Mouse (Mus musculus) liver, embryonic 15.5 days (tissue): Measurements from ENCODE around the gene Supt4a. TPM values are rescaled to one million over a fixed set of nuclear protein-coding genes. Genes with fewer than 3 reads are reported as not detected.

Experiments
- ATAC-seq: fragments of 200-750 bp; cut with Nextera tagmentation; 2 replicates; pipeline ENCODE4 v1.8.0; 2017; ENCODE audit warnings: moderate number of reproducible peaks, mild to moderate bottlenecking, moderate library complexity; ENCODE audit not compliant: insufficient read depth
- H3K27ac ChIP-seq: fragments of 300-500 bp; sonication (generic); replicated peaks from 2 replicates; pipeline ENCODE4 v1.5.1; 2015; ENCODE audit warnings: mild to moderate bottlenecking, inconsistent platforms
- H3K27me3 ChIP-seq: fragments of 300-500 bp; sonication (generic); 2 replicates; pipeline ENCODE4 v1.6.1; 2015; ENCODE audit warnings: mild to moderate bottlenecking, inconsistent platforms
- H3K36me3 ChIP-seq: fragments of 300-500 bp; sonication (generic); replicated peaks from 2 replicates; pipeline ENCODE4 v1.6.1; 2015; ENCODE audit warnings: moderate library complexity, mild to moderate bottlenecking, inconsistent platforms
- H3K4me1 ChIP-seq: fragments of 300-500 bp; sonication (generic); replicated peaks from 2 replicates; pipeline ENCODE4 v1.6.1; 2015; ENCODE audit warnings: inconsistent platforms
- H3K4me2 ChIP-seq: fragments of 300-500 bp; sonication (generic); 2 replicates; pipeline ENCODE4 v1.6.1; 2015; ENCODE audit warnings: moderate library complexity, mild to moderate bottlenecking, inconsistent platforms
- H3K4me3 ChIP-seq: fragments of 300-500 bp; sonication (generic); replicated peaks from 2 replicates; pipeline ENCODE4 v1.5.1; 2015; ENCODE audit warnings: mild to moderate bottlenecking, inconsistent platforms
- H3K9ac ChIP-seq: fragments of 300-500 bp; sonication (generic); 2 replicates; pipeline ENCODE4 v1.6.1; 2015; ENCODE audit warnings: moderate library complexity, mild to moderate bottlenecking, inconsistent platforms
- H3K9me3 ChIP-seq: fragments of 300-500 bp; sonication (generic); replicated peaks from 2 replicates; pipeline ENCODE4 v1.6.1; 2016; ENCODE audit warnings: inconsistent platforms
- WGBS: fragments of 180-500 bp; shearing (Covaris S2); methylation state at CpG from one replicate; pipeline ENCODE4 v1.1.7; 2015; ENCODE audit warnings: mixed read lengths; ENCODE audit not compliant: insufficient replicate concordance; 5-methylcytosine and 5-hydroxymethylcytosine counted together
- polyA plus RNA-seq: library from polyadenylated mRNA; unstranded; fragments of >200 nt; fragmentation: Nextera tagmentation; extraction: Ambion mirVana; gene quantifications from 2 replicates; pipeline ENCODE4 v1.2.1, GENCODE M21; 2015

The Supt4a gene
- polyA plus RNA-seq, 1 experiment from 2014 or later = 195 TPM

DNA sequence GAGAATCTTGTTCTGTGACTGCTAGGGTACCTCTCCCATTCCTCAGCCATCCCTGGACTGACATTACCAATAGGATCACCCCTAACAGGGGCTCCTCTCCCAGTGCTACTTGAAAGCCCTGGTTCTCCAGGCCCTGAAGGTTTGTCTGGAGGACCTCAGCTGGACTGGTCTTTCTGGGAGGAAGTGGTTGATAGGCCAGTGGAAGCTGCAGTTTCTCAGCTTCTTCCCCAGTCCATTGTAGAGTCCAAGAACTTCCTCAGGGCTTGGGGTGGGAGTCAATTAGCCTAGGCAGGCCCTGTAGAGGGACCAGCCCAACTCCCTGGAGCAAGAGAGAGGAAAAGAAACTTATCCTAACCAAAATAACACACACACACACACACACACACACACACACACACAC is 11.8 kb upstream of the Supt4a start:
- peaks cover 78% of the 10 kb centered on the region for H3K4me1 ChIP-seq
- H3K4me3 ChIP-seq = peak overlapping the region; percentile 41
- H3K9me3 ChIP-seq = no peaks in the 10 kb centered on the region
- no peak for ATAC-seq
- peak overlapping the region; percentile 77 for H3K4me2 ChIP-seq
- peak overlapping the region; percentile 77 for H3K9ac ChIP-seq
- H3K27me3 ChIP-seq = no peaks in the 10 kb centered on the region
- H3K36me3 ChIP-seq = no peaks in the 10 kb centered on the region
- peak overlapping the region; percentile 96 for H3K27ac ChIP-seq

DNA sequence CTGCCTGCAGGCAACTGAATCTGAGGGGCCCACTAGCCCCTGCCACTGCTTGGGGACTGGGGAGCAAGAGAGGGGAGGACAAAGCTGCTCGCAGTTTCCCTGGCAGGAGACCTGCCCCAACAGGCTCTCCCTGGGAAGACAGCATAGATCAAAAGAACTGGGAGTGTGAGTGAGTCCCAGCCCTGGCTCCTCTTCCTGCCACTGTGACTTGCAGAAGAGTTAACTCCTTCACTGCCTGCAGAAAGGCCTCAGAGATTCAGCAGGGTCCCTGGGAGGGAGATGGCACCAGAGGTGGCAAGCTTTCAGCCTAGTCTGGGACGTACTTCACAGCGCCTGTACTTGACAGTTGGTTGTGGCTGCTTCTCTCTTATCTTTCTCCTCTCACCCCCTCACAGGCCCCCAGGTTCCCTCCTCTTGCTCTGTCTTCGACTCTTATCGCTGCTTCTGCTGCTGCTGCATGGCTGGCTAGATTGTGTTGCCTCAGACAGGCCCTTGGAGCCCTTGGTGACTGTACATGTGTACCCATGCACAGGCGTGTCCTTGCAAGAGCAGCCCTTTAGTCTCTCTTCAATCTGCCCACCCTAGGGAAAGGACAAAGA is 11.3 kb upstream of the Supt4a start:
- peaks cover 78% of the 10 kb centered on the region for H3K4me1 ChIP-seq

GRCm38 (mm10) chr11:87727021-87727420 is 10.3 kb upstream of the Supt4a start:
- H3K36me3 ChIP-seq = peaks cover 12% of the 10 kb centered on the region
- H3K4me2 ChIP-seq = peak overlapping the region; percentile 77
- H3K4me1 ChIP-seq = peaks cover 84% of the 10 kb centered on the region
- 49% methylated on average over 11 of the region's 11 CpGs for WGBS
- peak overlapping the region; percentile 41; the same call in 1 of the 2 replicates for H3K4me3 ChIP-seq
- H3K9me3 ChIP-seq = no peaks in the 10 kb centered on the region
- peak overlapping the region; percentile 77 for H3K9ac ChIP-seq
- ATAC-seq = no peak
- H3K27ac ChIP-seq = peak overlapping the region; percentile 96
- H3K27me3 ChIP-seq = no peaks in the 10 kb centered on the region

More for the DNA sequence above, 11.3 kb upstream of the Supt4a start:
- H3K36me3 ChIP-seq = peaks cover 2% of the 10 kb centered on the region
- peak overlapping the region; percentile 41 for H3K4me3 ChIP-seq
- H3K9ac ChIP-seq = peak overlapping the region; percentile 77
- no peaks in the 10 kb centered on the region for H3K9me3 ChIP-seq
- peak overlapping the region; percentile 96 for H3K27ac ChIP-seq
- no peaks in the 10 kb centered on the region for H3K27me3 ChIP-seq
- 7% methylated on average over 6 of the region's 6 CpGs for WGBS
- peak; percentile 93 for ATAC-seq
- peak overlapping the region; percentile 77 for H3K4me2 ChIP-seq

DNA sequence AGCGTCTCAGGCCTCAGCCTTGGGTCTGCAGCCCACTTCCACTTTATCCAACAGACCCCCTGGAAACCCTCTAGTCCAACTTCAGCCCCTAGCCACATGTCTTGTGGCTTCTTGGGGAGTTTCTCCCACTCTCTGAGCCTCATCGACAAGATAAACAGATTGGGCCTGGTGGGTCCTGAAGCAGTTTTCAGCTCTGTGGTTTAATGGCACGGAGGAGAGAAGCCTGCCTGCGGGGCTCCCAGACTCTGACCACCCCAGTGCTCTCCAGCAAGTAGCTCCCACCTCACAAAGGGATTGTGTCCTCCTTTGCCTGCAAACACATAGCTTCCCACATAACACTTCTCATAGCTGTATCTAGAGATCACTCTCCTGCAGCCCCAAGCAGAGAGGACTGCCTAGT is 9.9 kb upstream of the Supt4a start:
- H3K4me3 ChIP-seq = no peak overlapping the region
- peak overlapping the region; percentile 77 for H3K9ac ChIP-seq
- no peaks in the 10 kb centered on the region for H3K9me3 ChIP-seq
- peaks cover 16% of the 10 kb centered on the region for H3K36me3 ChIP-seq
- WGBS = 21% methylated on average over 4 of the region's 4 CpGs
- peak overlapping the region; percentile 96 for H3K27ac ChIP-seq
- peaks cover 88% of the 10 kb centered on the region for H3K4me1 ChIP-seq
- H3K4me2 ChIP-seq = peak overlapping the region; percentile 77
- no peaks in the 10 kb centered on the region for H3K27me3 ChIP-seq
- no peak for ATAC-seq

DNA sequence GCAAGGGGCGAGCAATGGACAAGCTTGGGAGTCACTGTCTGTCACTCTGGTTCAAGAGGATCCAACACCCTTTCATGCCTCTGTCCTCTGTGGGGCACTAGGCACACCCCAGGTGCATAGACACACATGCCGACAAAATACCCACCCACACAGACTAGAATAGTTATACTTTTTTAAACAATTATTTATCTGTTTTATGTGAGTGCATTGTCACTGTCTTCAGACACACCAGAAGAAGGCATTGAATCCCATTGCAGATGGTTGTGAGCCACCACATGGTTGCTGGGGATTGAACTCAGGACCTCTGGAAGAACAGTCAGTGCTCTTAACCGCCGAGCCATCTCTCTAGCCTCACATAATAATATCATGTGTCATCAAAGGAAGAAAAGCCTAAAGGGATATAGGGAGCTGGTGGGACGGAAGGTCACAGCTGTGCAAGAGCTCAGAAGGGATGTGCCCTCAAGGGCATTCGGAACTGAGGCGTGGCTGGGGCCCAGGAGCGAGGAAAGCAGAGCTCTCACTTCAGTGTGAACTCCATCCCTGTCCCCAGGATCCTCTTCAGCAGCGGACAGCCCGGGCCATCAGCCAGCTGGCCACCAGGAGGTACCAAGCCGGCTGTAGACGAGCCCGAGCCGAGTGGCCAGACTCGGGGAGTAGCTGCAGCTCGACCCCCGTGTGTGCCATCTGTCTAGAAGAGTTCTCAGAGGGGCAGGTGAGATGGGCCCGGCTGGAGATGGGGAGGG is 8.3 kb upstream of the Supt4a start:
- peaks cover 99% of the 10 kb centered on the region for H3K4me1 ChIP-seq
- peak overlapping the region; percentile 91 for H3K27ac ChIP-seq
- peaks cover 25% of the 10 kb centered on the region for H3K36me3 ChIP-seq
- H3K9ac ChIP-seq = peak overlapping the region; percentile 60
- no peaks in the 10 kb centered on the region for H3K9me3 ChIP-seq
- ATAC-seq = peak; percentile 27; the same call in 1 of the 2 replicates
- H3K27me3 ChIP-seq = no peaks in the 10 kb centered on the region
- H3K4me2 ChIP-seq = peak overlapping the region; percentile 72
- peak overlapping the region; percentile 48 for H3K4me3 ChIP-seq
- WGBS = 37% methylated on average over 18 of the region's 18 CpGs

DNA sequence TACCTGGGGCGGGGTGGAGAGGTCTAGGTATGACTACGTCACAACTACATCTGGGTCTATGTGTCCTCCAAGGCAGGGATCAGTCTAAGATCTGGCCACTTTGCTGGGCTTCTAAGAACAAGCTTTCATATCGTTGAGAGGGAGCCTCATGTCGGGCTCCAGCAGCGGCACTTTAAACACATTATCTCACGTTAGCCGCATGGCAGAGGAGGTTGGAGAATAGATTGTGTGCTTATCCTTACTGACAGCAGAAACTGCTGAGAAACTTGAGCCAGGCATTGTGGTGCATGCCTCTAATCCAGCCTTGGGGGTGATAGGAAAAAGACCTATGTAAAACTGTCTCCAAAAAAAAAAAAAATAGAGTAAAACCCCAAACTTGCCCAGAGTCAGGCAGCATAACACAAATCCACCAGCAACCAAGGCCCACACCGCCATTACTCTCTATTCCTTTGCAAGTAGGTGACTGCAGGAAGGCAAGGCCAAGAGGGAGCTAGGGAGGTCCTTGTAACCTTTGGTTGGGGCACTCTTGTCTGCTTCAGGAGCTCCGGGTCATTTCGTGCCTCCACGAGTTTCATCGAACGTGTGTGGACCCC is 7.7 kb upstream of the Supt4a start:
- H3K4me2 ChIP-seq = peak overlapping the region; percentile 72
- 36% methylated on average over 13 of the region's 13 CpGs for WGBS
- ATAC-seq = peak; percentile 40
- H3K4me3 ChIP-seq = peak overlapping the region; percentile 48
- no peaks in the 10 kb centered on the region for H3K9me3 ChIP-seq
- H3K27me3 ChIP-seq = no peaks in the 10 kb centered on the region
- H3K9ac ChIP-seq = peak overlapping the region; percentile 60
- peaks cover 26% of the 10 kb centered on the region for H3K36me3 ChIP-seq
- peak overlapping the region; percentile 91 for H3K27ac ChIP-seq
- H3K4me1 ChIP-seq = peaks cover 99% of the 10 kb centered on the region

DNA sequence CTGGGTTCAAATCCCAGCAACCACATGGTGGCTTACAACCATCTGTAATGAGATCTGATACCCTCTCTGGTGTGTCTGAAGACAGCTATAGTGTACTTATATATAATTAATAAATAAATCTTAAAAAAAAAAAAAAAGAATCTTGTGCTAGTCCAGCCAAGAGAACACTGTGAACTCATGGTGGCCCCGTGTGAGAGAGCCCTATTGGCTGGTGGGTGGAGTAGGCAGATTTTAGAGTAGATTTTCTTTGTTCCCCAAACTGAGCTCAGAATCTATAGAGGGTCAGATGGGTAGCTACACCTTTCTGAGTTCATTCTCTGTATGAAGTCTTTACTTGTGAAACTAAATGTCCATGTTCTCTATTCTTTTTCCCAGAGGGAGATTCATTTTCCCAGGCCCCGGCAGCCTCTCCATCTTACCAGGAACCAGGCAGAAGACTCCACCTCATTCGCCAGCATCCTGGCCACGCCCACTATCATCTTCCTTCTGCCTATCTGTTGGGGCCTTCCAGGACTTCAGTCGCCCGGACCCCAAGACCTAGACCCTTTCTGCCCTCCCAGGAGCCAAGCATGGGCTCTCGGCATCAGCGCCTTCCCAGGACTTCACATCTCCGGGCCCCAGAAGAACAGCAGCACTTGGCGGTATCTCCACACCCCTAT is 6.6 kb upstream of the Supt4a start:
- Histone ChIP-seq H3K4me1 (peaks cover 99% of the 10 kb centered on the region), H3K36me3 (peaks cover 31% of the 10 kb centered on the region), H3K27me3 (no peaks in the 10 kb centered on the region), H3K27ac (peak overlapping the region; percentile 91), H3K9ac (no peak overlapping the region; the same call in 1 of the 2 replicates), H3K9me3 (no peaks in the 10 kb centered on the region), H3K4me3 (no peak overlapping the region; the same call in 1 of the 2 replicates), H3K4me2 (peak overlapping the region; percentile 72)
- WGBS = 63% methylated on average over 10 of the region's 10 CpGs
- ATAC-seq = no peak

DNA sequence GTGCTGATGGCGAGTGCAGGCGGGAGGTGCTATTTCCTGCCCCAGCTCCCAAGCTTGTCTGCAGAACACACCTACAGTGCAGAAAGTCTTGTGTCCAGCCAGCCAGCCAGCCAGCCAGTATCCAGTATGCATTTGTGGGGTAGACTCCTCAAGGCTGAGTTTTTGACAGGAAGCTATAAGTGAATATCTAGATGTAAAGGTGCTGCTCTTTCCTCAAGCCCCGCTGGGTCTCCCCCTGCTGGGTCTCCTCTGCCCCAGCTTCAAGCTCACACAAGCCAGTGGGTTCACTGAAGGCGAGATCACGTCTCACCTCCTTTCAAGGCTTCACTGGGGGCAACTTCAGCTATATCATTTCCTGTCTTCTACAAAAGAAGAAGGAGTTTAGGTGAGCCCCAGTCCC is 3.0 kb upstream of the Supt4a start:
- Histone ChIP-seq H3K36me3 (peaks cover 44% of the 10 kb centered on the region), H3K27ac (peak overlapping the region; percentile 91), H3K9me3 (no peaks in the 10 kb centered on the region), H3K4me3 (peak overlapping the region; percentile 26; the same call in 1 of the 2 replicates), H3K27me3 (no peaks in the 10 kb centered on the region), H3K4me2 (peak overlapping the region; percentile 60), H3K4me1 (peaks cover 83% of the 10 kb centered on the region), H3K9ac (peak overlapping the region; percentile 55)
- 35% methylated on average over 5 of the region's 5 CpGs for WGBS
- ATAC-seq = no peak

DNA sequence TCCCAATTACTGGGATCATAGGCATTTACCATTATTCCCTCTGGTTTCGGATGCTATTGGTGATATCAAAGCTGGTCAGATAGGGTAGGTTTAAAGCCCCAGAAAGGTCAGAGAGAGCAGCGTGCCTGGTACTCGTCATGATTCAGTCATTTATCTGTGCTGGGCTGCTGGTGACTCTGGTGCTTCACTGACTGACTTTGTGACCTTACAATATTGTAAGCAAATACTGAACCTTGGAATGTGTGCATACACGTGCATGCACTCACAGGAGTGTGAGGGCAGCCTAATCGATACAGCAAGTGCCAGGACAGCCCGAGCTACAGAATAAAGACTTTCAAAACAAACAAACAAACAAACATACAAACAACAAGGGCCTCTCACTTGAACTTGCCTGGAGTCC is 1.7 kb upstream of the Supt4a start:
- peaks cover 57% of the 10 kb centered on the region for H3K36me3 ChIP-seq
- WGBS = 26% methylated on average over 6 of the region's 6 CpGs
- H3K9ac ChIP-seq = peak overlapping the region; percentile 59
- peak overlapping the region; percentile 91 for H3K27ac ChIP-seq
- H3K4me1 ChIP-seq = peaks cover 80% of the 10 kb centered on the region
- peak overlapping the region; percentile 87 for H3K4me3 ChIP-seq
- no peaks in the 10 kb centered on the region for H3K27me3 ChIP-seq
- peak overlapping the region; percentile 88 for H3K4me2 ChIP-seq
- no peaks in the 10 kb centered on the region for H3K9me3 ChIP-seq
- no peak for ATAC-seq

DNA sequence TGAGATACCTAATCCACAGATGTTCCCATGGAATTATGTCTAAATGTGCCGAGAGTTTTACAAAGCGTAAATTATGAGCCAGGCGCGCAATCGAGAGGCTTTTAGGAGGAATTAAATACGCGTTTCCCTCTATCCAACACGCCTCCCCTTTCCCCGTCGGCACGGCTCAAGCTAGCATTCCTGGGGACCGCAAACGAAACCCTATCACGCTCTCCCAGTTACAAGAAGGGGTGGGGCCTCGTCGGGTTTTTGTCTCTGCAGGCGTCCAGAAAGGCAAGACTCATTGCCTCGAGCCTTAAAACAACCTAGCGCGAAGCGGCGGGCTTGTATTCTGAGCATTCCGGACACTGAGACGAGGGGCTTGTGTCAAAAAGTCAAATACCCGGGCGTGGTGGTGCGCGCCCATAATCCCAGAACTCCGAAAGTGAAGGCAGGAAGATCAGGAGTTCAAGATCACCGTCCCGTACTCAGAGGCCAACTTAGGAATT is 661 bp upstream of the Supt4a start:
- ATAC-seq = peak; percentile 80
- H3K4me2 ChIP-seq = peak overlapping the region; percentile 88
- peaks cover 71% of the 10 kb centered on the region for H3K4me1 ChIP-seq
- H3K36me3 ChIP-seq = peaks cover 59% of the 10 kb centered on the region
- peak overlapping the region; percentile 59 for H3K9ac ChIP-seq
- H3K27me3 ChIP-seq = no peaks in the 10 kb centered on the region
- H3K4me3 ChIP-seq = peak overlapping the region; percentile 87
- peak overlapping the region; percentile 91 for H3K27ac ChIP-seq
- H3K9me3 ChIP-seq = no peaks in the 10 kb centered on the region
- WGBS = 1% methylated on average over 31 of the region's 31 CpGs

GRCm38 (mm10) chr11:87743691-87744090 is 6.3 kb downstream of the Supt4a start:
- peaks cover 71% of the 10 kb centered on the region for H3K36me3 ChIP-seq
- no peak overlapping the region for H3K9ac ChIP-seq
- peak overlapping the region; percentile 51; the same call in 1 of the 2 replicates for H3K27ac ChIP-seq
- ATAC-seq = no peak
- H3K9me3 ChIP-seq = no peaks in the 10 kb centered on the region
- peaks cover 45% of the 10 kb centered on the region for H3K4me1 ChIP-seq
- WGBS = 84% methylated on average over 3 of the region's 3 CpGs
- H3K4me3 ChIP-seq = no peak overlapping the region
- no peaks in the 10 kb centered on the region for H3K27me3 ChIP-seq
- no peak overlapping the region for H3K4me2 ChIP-seq
